Mouse (Mus musculus) thymus, adult 2 months (tissue): Measurements from ENCODE around the gene Utrn. TPM values are rescaled to one million over a fixed set of nuclear protein-coding genes. Genes with fewer than 3 reads are reported as not detected.

Experiments
- DNase-seq: peaks from one replicate; pipeline ENCODE4 v3.0.0; 2021
- H3K27ac ChIP-seq: fragments of 200-500 bp; 2 replicates; pipeline ENCODE4 v1.5.1; 2012; ENCODE audit warnings: low read length, control low read depth; ENCODE audit not compliant: control insufficient read depth, insufficient read depth
- H3K27me3 ChIP-seq: fragments of 200-500 bp; 2 replicates; pipeline ENCODE4 v1.6.1; 2012; ENCODE audit warnings: mild to moderate bottlenecking, low read length, moderate library complexity, mixed read lengths; ENCODE audit not compliant: control insufficient read depth, insufficient read depth
- H3K36me3 ChIP-seq: fragments of 200-500 bp; 2 replicates; pipeline ENCODE4 v1.6.1; 2012; ENCODE audit warnings: mild to moderate bottlenecking, low read length, moderate library complexity; ENCODE audit not compliant: control insufficient read depth, insufficient read depth
- H3K4me1 ChIP-seq: fragments of 200-500 bp; replicated peaks from 2 replicates; pipeline ENCODE4 v1.6.1; 2012; ENCODE audit warnings: low read length; ENCODE audit not compliant: control insufficient read depth, insufficient read depth
- H3K4me3 ChIP-seq: fragments of 200-500 bp; 2 replicates; pipeline ENCODE4 v1.5.1; 2012; ENCODE audit warnings: mild to moderate bottlenecking, low read length, control low read depth, moderate library complexity; ENCODE audit not compliant: control insufficient read depth, insufficient read depth
- CTCF ChIP-seq: fragments of 200-500 bp; IDR thresholded peaks from 2 replicates; pipeline ENCODE4 v1.5.1; 2012; ENCODE audit warnings: mild to moderate bottlenecking, control low read depth, low read length, moderate library complexity, borderline replicate concordance; ENCODE audit not compliant: control insufficient read depth, poor library complexity, insufficient read depth; ENCODE audit errors: extremely low read depth
- POLR2A ChIP-seq: fragments of 200-500 bp; IDR thresholded peaks from 2 replicates; pipeline ENCODE4 v1.6.1; 2012; ENCODE audit warnings: mild to moderate bottlenecking, low read length, control low read depth, moderate library complexity; ENCODE audit not compliant: control insufficient read depth, poor library complexity, insufficient read depth; ENCODE audit errors: extremely low read depth
- WGBS: fragments of 180-500 bp; shearing (Covaris S2); methylation state at CpG from one replicate; pipeline ENCODE4 v1.1.7; 2018; 5-methylcytosine and 5-hydroxymethylcytosine counted together
- polyA plus RNA-seq: library from polyadenylated mRNA; depleted of rRNA; stranded (reverse); fragments of >200 nt; gene quantifications from 2 replicates; pipeline ENCODE4 v1.2.3, GENCODE M21; 2012

The Utrn gene
- polyA plus RNA-seq, 1 experiment: 30.3 TPM

GRCm38 (mm10) chr10:12842543-12842942 lies 26.6 kb downstream of the Utrn start:
- TF ChIP-seq CTCF (no peak), POLR2A (no peak)
- WGBS: 53% methylated on average over 4 of the region's 4 CpGs
- Histone ChIP-seq H3K4me1 (peaks cover 19% of the 10 kb centered on the region), H3K36me3 (no peaks in the 10 kb centered on the region), H3K27me3 (no peaks in the 10 kb centered on the region), H3K4me3 (no peak overlapping the region), H3K27ac (peak overlapping the region; percentile 11; the same call in 1 of the 2 replicates)
- no peak for DNase-seq

- Histone ChIP-seq H3K36me3 (no peaks in the 10 kb centered on the region), H3K4me1 (peaks cover 19% of the 10 kb centered on the region), H3K27me3 (no peaks in the 10 kb centered on the region), H3K4me3 (peak overlapping the region; percentile 1; the same call in 1 of the 2 replicates), H3K27ac (peak overlapping the region; percentile 14; the same call in 1 of the 2 replicates)
- WGBS: 18% methylated on average over 5 of the region's 5 CpGs
- TF ChIP-seq CTCF: no peak
- no peak for TF ChIP-seq POLR2A
- peak; percentile 13 for DNase-seq
Observed at GRCm38 (mm10) chr10:12841497-12841896, 27.7 kb downstream of the Utrn start.

GRCm38 (mm10) chr10:12837636-12838035 lies 31.5 kb downstream of the Utrn start:
- TF ChIP-seq CTCF (no peak), POLR2A (no peak)
- 89% methylated on average over 1 of the region's 1 CpGs for WGBS
- Histone ChIP-seq H3K4me3 (no peak overlapping the region), H3K27ac (no peak overlapping the region), H3K4me1 (peaks cover 18% of the 10 kb centered on the region), H3K27me3 (no peaks in the 10 kb centered on the region), H3K36me3 (no peaks in the 10 kb centered on the region)
- no peak for DNase-seq

- H3K4me1 ChIP-seq: peaks cover 10% of the 10 kb centered on the region
- H3K27ac ChIP-seq: no peak overlapping the region
- no peaks in the 10 kb centered on the region for H3K27me3 ChIP-seq
- no peaks in the 10 kb centered on the region for H3K36me3 ChIP-seq
- H3K4me3 ChIP-seq: no peak overlapping the region
- WGBS: 77% methylated on average over 14 of the region's 14 CpGs
- TF ChIP-seq CTCF (no peak), POLR2A (no peak)
- no peak for DNase-seq
Observed at GRCm38 (mm10) chr10:12836048-12836816, 32.9 kb downstream of the Utrn start.

- WGBS: 78% methylated on average over 1 of the region's 1 CpGs
- Histone ChIP-seq H3K27ac (no peak overlapping the region), H3K4me1 (peaks cover 5% of the 10 kb centered on the region), H3K4me3 (no peak overlapping the region), H3K27me3 (no peaks in the 10 kb centered on the region), H3K36me3 (no peaks in the 10 kb centered on the region)
- TF ChIP-seq POLR2A (no peak), CTCF (no peak)
- no peak for DNase-seq
Observed at GRCm38 (mm10) chr10:12834215-12834614, 35.0 kb downstream of the Utrn start.

- no peak for TF ChIP-seq POLR2A
- no peak for TF ChIP-seq CTCF
- peaks cover 5% of the 10 kb centered on the region for H3K4me1 ChIP-seq
- H3K36me3 ChIP-seq: no peaks in the 10 kb centered on the region
- WGBS: 50% methylated on average over 8 of the region's 8 CpGs
- no peak overlapping the region for H3K4me3 ChIP-seq
- no peaks in the 10 kb centered on the region for H3K27me3 ChIP-seq
- H3K27ac ChIP-seq: no peak overlapping the region
- no peak for DNase-seq
Observed at GRCm38 (mm10) chr10:12832163-12832562, 37.0 kb downstream of the Utrn start.
